Comparison of ENCODE assay signal across 8 mouse cellular contexts in genomic region chr17:35077786-35078233, GRCm38 (mm10). TPM values are rescaled to one million over a fixed set of nuclear protein-coding genes. Genes with fewer than 3 reads are reported as not detected.
A peak's percentile ranks its signal among the peaks of the same experiment; 100 is the strongest.
DNase-seq lines count a peak whose midpoint lies in the region; ATAC-seq lines count a peak whose summit lies in the region.

Gene Ly6g6d (minus strand): TSS chr17:35078065.

- peak; percentile 58; the same call in 1 of the 2 replicates for ATAC-seq in embryonic facial prominence, embryonic 11.5 days (replicated peaks; ENCODE audit: insufficient number of reproducible peaks, low FRiP score, low TSS enrichment, low read depth)
- ATAC-seq in hematopoietic stem cell, adult 5-6 weeks (replicated peaks in 1 of 2; ENCODE audit: insufficient read depth in 1 of 2, low FRiP score in 2 of 2, low TSS enrichment in 1 of 2, low read depth in 1 of 2, poor library complexity in 2 of 2, severe bottlenecking in 2 of 2) = peak; percentile 42 to 59; a peak in 2 of 4 replicates
- ATAC-seq in limb, embryonic 12.5 days (ENCODE audit: insufficient number of reproducible peaks, insufficient read depth, low FRiP score, low TSS enrichment, low read depth) = 0 out of 2 replicates have a peak, but pooled peaks have one; percentile 29
- 0 out of 2 replicates have a peak, but pooled peaks have one; percentile 33 for ATAC-seq in midbrain, embryonic 11.5 days (ENCODE audit: low FRiP score)

- 8% methylated on average over 14 of the region's 14 CpGs for WGBS in embryonic facial prominence, embryonic 11.5 days
- WGBS in limb, embryonic 12.5 days = 9% methylated on average over 14 of the region's 14 CpGs
- 12% methylated on average over 12 of the region's 14 CpGs for WGBS in midbrain, embryonic 11.5 days

- H3K4me3 ChIP-seq in embryonic facial prominence, embryonic 11.5 days (ENCODE audit: low read depth, low read length) = no peak within 1 kb of the TSS
- H3K4me3 ChIP-seq in limb, embryonic 12.5 days (replicated peaks) = peak within 1 kb of the TSS; percentile 9
- H3K4me3 ChIP-seq in midbrain, embryonic 11.5 days (ENCODE audit: low read depth, low read length) = peak within 1 kb of the TSS; percentile 18; the same call in 1 of the 2 replicates

- H3K4me1 ChIP-seq in embryonic facial prominence, embryonic 11.5 days (ENCODE audit: control insufficient read depth, insufficient read depth, low read length) = peaks cover 9% of the 10 kb centered on the region
- H3K4me1 ChIP-seq in limb, embryonic 12.5 days (replicated peaks) = peaks cover 28% of the 10 kb centered on the region
- peaks cover 11% of the 10 kb centered on the region; the same call in 1 of the 2 replicates for H3K4me1 ChIP-seq in midbrain, embryonic 11.5 days (ENCODE audit: control insufficient read depth, insufficient read depth, low read length)

- no peak within 1 kb of the TSS for H3K27ac ChIP-seq in embryonic facial prominence, embryonic 11.5 days (replicated peaks; ENCODE audit: low read depth, low read length)
- H3K27ac ChIP-seq in limb, embryonic 12.5 days = 0 out of 2 replicates have a peak within 1 kb of the TSS, but pooled peaks have one; percentile 4
- no peak within 1 kb of the TSS for H3K27ac ChIP-seq in midbrain, embryonic 11.5 days (ENCODE audit: low read depth, low read length)

- no peaks in the 10 kb centered on the region for H3K36me3 ChIP-seq in embryonic facial prominence, embryonic 11.5 days (replicated peaks; ENCODE audit: control insufficient read depth, insufficient read depth, low read depth, low read length)
- no peaks in the 10 kb centered on the region for H3K36me3 ChIP-seq in limb, embryonic 12.5 days
- no peaks in the 10 kb centered on the region for H3K36me3 ChIP-seq in midbrain, embryonic 11.5 days (ENCODE audit: control insufficient read depth, insufficient read depth, low read length)

- no peaks in the 10 kb centered on the region for H3K9me3 ChIP-seq in embryonic facial prominence, embryonic 11.5 days (replicated peaks; ENCODE audit: control insufficient read depth, low read length)
- no peaks in the 10 kb centered on the region for H3K9me3 ChIP-seq in limb, embryonic 12.5 days
- no peaks in the 10 kb centered on the region; the same call in 1 of the 2 replicates for H3K9me3 ChIP-seq in midbrain, embryonic 11.5 days (ENCODE audit: control insufficient read depth, low read length)

- H3K4me2 ChIP-seq in embryonic facial prominence, embryonic 11.5 days (ENCODE audit: low read depth, low read length) = peak within 1 kb of the TSS; percentile 7; the same call in 1 of the 2 replicates
- H3K4me2 ChIP-seq in limb, embryonic 12.5 days = peak within 1 kb of the TSS; percentile 40
- H3K4me2 ChIP-seq in midbrain, embryonic 11.5 days = peak within 1 kb of the TSS; percentile 46

- peak; percentile 97 for DNase-seq in heart, adult 11 months
- no peak for DNase-seq in heart, postnatal 25 days (ENCODE audit: low spot score)
- no peak for DNase-seq in embryonic facial prominence, embryonic 11.5 days (ENCODE audit: low spot score)
- DNase-seq in midbrain, embryonic 11.5 days (ENCODE audit: low spot score, missing footprints) = peak; percentile 90
- no peak for DNase-seq in frontal cortex, postnatal 14 days (ENCODE audit: low spot score in 2 of 2)
- no peak for DNase-seq in testis, postnatal 14 days (ENCODE audit: low spot score)

- H3K9ac ChIP-seq in embryonic facial prominence, embryonic 11.5 days (replicated peaks; ENCODE audit: low read length) = peak within 1 kb of the TSS; percentile 26
- peak within 1 kb of the TSS; percentile 27; the same call in 1 of the 2 replicates for H3K9ac ChIP-seq in limb, embryonic 12.5 days (replicated peaks)
- H3K9ac ChIP-seq in midbrain, embryonic 11.5 days (ENCODE audit: low read length) = peak within 1 kb of the TSS; percentile 65

- H3K27me3 ChIP-seq in embryonic facial prominence, embryonic 11.5 days (ENCODE audit: control insufficient read depth, insufficient read depth, low read length) = no peaks in the 10 kb centered on the region
- H3K27me3 ChIP-seq in limb, embryonic 12.5 days = peaks cover 22% of the 10 kb centered on the region
- H3K27me3 ChIP-seq in midbrain, embryonic 11.5 days (ENCODE audit: control insufficient read depth, insufficient read depth, low read length) = no peaks in the 10 kb centered on the region

- intact Hi-C loops in heart, postnatal 25 days (cut with DNase I) = loop anchor here (5.0 kb wide), 1 partner anchor 56 kb away; no protein-coding TSS in a partner anchor

RNA-seq across cellular contexts. Expression of gene Ly6g6d, which starts in this region (rescaled TPM):
- total RNA-seq in heart, postnatal 25 days (2021) = under 1 TPM; 0.53 to 0.78 TPM
- 0.92 TPM in 1 of 2 replicates, not detected in the other for polyA plus RNA-seq in embryonic facial prominence, embryonic 11.5 days (2014; fragmentation: Nextera tagmentation; extraction: Ambion mirVana)
- total RNA-seq in hematopoietic stem cell, adult 5-6 weeks (2017) = not detected in 2 replicates
- 0.68 and 1.0 TPM in 2 replicates for polyA plus RNA-seq in limb, embryonic 12.5 days (2016; fragmentation: Nextera tagmentation; extraction: Ambion mirVana)
- polyA plus RNA-seq in midbrain, embryonic 11.5 days (2014; fragmentation: Nextera tagmentation; extraction: Ambion mirVana) = 0.97 and 1.5 TPM in 2 replicates

Comparison
In these comparisons a context has a peak if more than half of its experiments do, and no peak if none do; other contexts are left out.
1. DNase-seq: peak in heart, adult 11 months (single experiment) and midbrain, embryonic 11.5 days (single experiment); none in heart, postnatal 25 days (single experiment), embryonic facial prominence, embryonic 11.5 days (single experiment), frontal cortex, postnatal 14 days (0 of 2) and testis, postnatal 14 days (single experiment).
2. Peak in ATAC-seq, H3K9ac ChIP-seq and H3K4me2 ChIP-seq in embryonic facial prominence, embryonic 11.5 days; RNA of the gene not detected or under 1 TPM.
3. Peak in ATAC-seq in hematopoietic stem cell, adult 5-6 weeks; RNA of the gene not detected or under 1 TPM.
4. Peak in every context shown above with its lines, with median percentiles within 50 percentile points of each other: ATAC-seq, H3K4me2 ChIP-seq and H3K9ac ChIP-seq.